Mouse (Mus musculus) C2C12 (cell line): ENCODE measurements around the gene Hoxa7. TPM values are rescaled to one million over a fixed set of nuclear protein-coding genes. Genes with fewer than 3 reads are reported as not detected.
A peak's percentile ranks its signal among the peaks of the same experiment; 100 is the strongest.

Source experiments
- H3K27me3 ChIP-seq: one replicate; pipeline ENCODE4 v1.6.1; 2011; ENCODE audit not compliant: control insufficient read depth, insufficient read depth, insufficient read length
- H3K36me3 ChIP-seq: one replicate; pipeline ENCODE4 v1.6.1; 2011; ENCODE audit not compliant: control insufficient read depth, insufficient read depth
- H3K4me3 ChIP-seq: one replicate; pipeline ENCODE4 v1.5.1; 2011; ENCODE audit warnings: mild to moderate bottlenecking, control low read depth; ENCODE audit not compliant: poor library complexity, insufficient read depth, severe bottlenecking
- H3K79me2 ChIP-seq: one replicate; pipeline ENCODE4 v1.6.1; 2011; ENCODE audit not compliant: control insufficient read depth, insufficient read depth
- H3K79me3 ChIP-seq: one replicate; pipeline ENCODE4 v1.6.1; 2011; ENCODE audit warnings: low read depth, control low read depth
- H3ac ChIP-seq: one replicate; pipeline ENCODE3; 2011; ENCODE audit warnings: low read depth; ENCODE audit not compliant: control insufficient read depth, insufficient read length
- CEBPB ChIP-seq: IDR thresholded peaks from one replicate; pipeline ENCODE4 v1.6.1; 2011; ENCODE audit warnings: low read depth, mild to moderate bottlenecking, control low read depth, moderate library complexity
- CTCF ChIP-seq: IDR thresholded peaks from one replicate; pipeline ENCODE4 v1.5.1; 2011; ENCODE audit not compliant: control insufficient read depth, insufficient read depth, insufficient read length
- FOSL1 ChIP-seq: IDR thresholded peaks from one replicate; pipeline ENCODE4 v1.8.0; 2011; ENCODE audit warnings: mild to moderate bottlenecking, low read length; ENCODE audit not compliant: poor library complexity, insufficient read depth, severe bottlenecking
- MAX ChIP-seq: IDR thresholded peaks from one replicate; pipeline ENCODE4 v1.6.1; 2011; ENCODE audit warnings: mild to moderate bottlenecking, control low read depth
- MYOD1 ChIP-seq: IDR thresholded peaks from one replicate; pipeline ENCODE4 v1.6.1; 2011; ENCODE audit warnings: low read depth; ENCODE audit not compliant: control insufficient read depth, insufficient read length
- MYOG ChIP-seq: IDR thresholded peaks from one replicate; pipeline ENCODE4 v1.6.1; 2011; ENCODE audit not compliant: control insufficient read depth, insufficient read length; ENCODE audit errors: extremely low read depth
- USF1 ChIP-seq: IDR thresholded peaks from one replicate; pipeline ENCODE4 v1.6.1; 2011; ENCODE audit warnings: low read depth, mild to moderate bottlenecking, control low read depth, moderate library complexity
- microRNA-seq: library from miRNA; unstranded; fragments of <30 nt; microRNA quantifications from one replicate; pipeline ENCODE4, GENCODE M21; 2019; ENCODE audit warnings: borderline microRNAs expressed
- polyA plus RNA-seq: library from polyadenylated mRNA; unstranded; fragments of >200 nt; fragmentation: generic; extraction: Trizol; gene quantifications from one replicate; pipeline ENCODE4 v1.2.1, GENCODE M21; 2012; ENCODE audit warnings: missing spikeins

Hoxa7 gene
- polyA plus RNA-seq, 1 experiment, result 7.5 TPM

- Histone ChIP-seq H3K4me3 (no peak within 1 kb of the TSS), H3K36me3 (peaks cover 22% of the 10 kb centered on the region), H3ac (no peak within 1 kb of the TSS), H3K27me3 (no peaks in the 10 kb centered on the region), H3K79me2 (peaks cover 28% of the 10 kb centered on the region), H3K79me3 (peaks cover 10% of the 10 kb centered on the region)
- TF ChIP-seq MYOG (no peak), CTCF (no peak), FOSL1 (no peak), MYOD1 (no peak), MAX (no peak), CEBPB (no peak), USF1 (no peak)
Observed at GRCm38 (mm10) chr6:52164626-52165440, 56.8 kb downstream of the Hoxa7 start, which contains the start of gene Hoxa2. TSS of gene Hoxa2 (minus strand) at chr6:52164831.

Small RNAs within 50 kb of the gene (microRNA-seq; reads per million reads assigned to microRNA genes)
- 8,188 reads per million, percentile 95 among the genes with 10 or more reads in this experiment for gene Mir196b

Other genes starting within 250 kb of the Hoxa7 start
- gene Skap2, start 209.3 kb downstream of the Hoxa7 start, polyA plus RNA-seq, result 13.3 TPM
- gene Hoxa1, start 63.5 kb downstream of the Hoxa7 start, polyA plus RNA-seq, result 0.96 TPM
- 0.16 TPM for gene Hoxa2, start 57.0 kb downstream of the Hoxa7 start, polyA plus RNA-seq
- gene 5730596B20Rik, start 44.4 kb downstream of the Hoxa7 start, polyA plus RNA-seq, result 0.07 TPM
- gene Hoxa4, start 30.1 kb downstream of the Hoxa7 start, polyA plus RNA-seq, result 0.74 TPM
- 1.5 TPM for gene Hoxa5, start 17.3 kb downstream of the Hoxa7 start, polyA plus RNA-seq
- 0.96 TPM for gene Hoxa6, start 13.1 kb downstream of the Hoxa7 start, polyA plus RNA-seq
- gene Hoxa3, start 8.5 kb downstream of the Hoxa7 start, polyA plus RNA-seq, result 0.67 TPM
- 0.75 TPM for gene Gm28308, start 8.5 kb downstream of the Hoxa7 start, polyA plus RNA-seq
- 19.3 TPM for gene Hoxa9, start 9.2 kb upstream of the Hoxa7 start, polyA plus RNA-seq
- 19.8 TPM for gene Hoxa10, start 19.0 kb upstream of the Hoxa7 start, polyA plus RNA-seq
- 19.2 TPM for gene Hoxa11, start 24.0 kb upstream of the Hoxa7 start, polyA plus RNA-seq
- gene Hoxa13, start 39.0 kb upstream of the Hoxa7 start, polyA plus RNA-seq, result 0.77 TPM
- not detected for gene Evx1, start 91.6 kb upstream of the Hoxa7 start, polyA plus RNA-seq